Mouse (Mus musculus): ENCODE data around the gene Rnps1.

DNA sequence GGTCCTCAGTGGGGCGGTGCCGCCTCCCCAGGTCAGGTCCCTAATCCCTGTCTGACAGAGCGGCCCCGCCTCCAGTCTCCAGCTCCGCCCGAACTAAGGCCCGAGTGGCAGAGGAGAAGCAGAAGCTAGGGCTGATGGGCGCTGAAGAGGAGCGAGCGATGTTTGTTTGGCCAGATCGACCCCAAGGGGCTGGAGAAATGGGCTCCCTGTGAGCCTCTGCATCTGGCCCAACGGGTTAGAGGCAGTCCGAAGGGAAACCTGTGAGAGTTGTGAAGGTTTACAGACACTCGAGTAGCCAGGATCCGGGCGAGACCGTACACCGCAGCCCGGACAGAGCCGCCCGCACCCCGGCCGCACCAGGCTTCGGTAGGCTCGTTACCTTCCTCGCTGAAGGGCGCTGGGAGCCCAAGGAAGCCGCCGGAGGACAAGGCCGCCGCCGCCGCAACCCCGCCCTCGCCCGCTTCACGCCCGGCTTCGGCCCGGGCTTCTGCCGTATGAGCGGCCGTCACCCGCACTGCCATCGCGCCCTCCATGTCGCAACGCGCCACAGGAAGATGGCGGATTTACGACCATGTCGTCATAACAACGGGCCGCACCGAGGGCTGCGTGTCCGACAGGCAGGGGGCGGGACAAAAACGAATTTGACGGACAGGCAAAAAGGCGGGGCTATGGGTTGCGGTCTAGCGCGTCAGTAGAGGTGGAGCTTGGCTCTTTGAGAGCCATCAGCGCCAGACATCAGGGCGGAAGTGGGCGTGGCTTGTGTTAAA is 40.6 kb downstream of the Rnps1 start:
- TF ChIP-seq CTCF (conservative IDR thresholded peaks at IDR 0.05; ENCODE audit: insufficient read depth, insufficient read length, low read depth, low read length) (no peak), POLR2A (IDR thresholded peaks at IDR 0.05; ENCODE audit: low read depth, low read length) (peak; percentile 92)

All from kidney, adult 2 months (tissue).